Mouse (Mus musculus): ENCODE data around the gene Thtpa. TPM values are rescaled to one million over a fixed set of nuclear protein-coding genes. Genes with fewer than 3 reads are reported as not detected.

Gene Thtpa
- polyA plus RNA-seq, 1 experiment = 0.02 TPM

- H3K4me3 ChIP-seq (replicated peaks) = no peak overlapping the region
- TF ChIP-seq GATA1 (IDR thresholded peaks at IDR 0.05; ENCODE audit: low read length) = no peak
- TF ChIP-seq TAL1 (IDR thresholded peaks at IDR 0.05; ENCODE audit: low read length) = no peak
- H3K9me3 ChIP-seq (ENCODE audit: control insufficient read depth, low read length) = no peaks in the 10 kb centered on the region; the same call in 1 of the 2 replicates
- peaks cover 57% of the 10 kb centered on the region for H3K36me3 ChIP-seq (ENCODE audit: control insufficient read depth)
- peaks cover 42% of the 10 kb centered on the region for H3K4me1 ChIP-seq (ENCODE audit: control insufficient read depth)
- peaks cover 23% of the 10 kb centered on the region for H3K27me3 ChIP-seq (ENCODE audit: control insufficient read depth)
Observed at GRCm38 (mm10) chr14:55076224-55076623, 18.4 kb upstream of the Thtpa start.

DNA sequence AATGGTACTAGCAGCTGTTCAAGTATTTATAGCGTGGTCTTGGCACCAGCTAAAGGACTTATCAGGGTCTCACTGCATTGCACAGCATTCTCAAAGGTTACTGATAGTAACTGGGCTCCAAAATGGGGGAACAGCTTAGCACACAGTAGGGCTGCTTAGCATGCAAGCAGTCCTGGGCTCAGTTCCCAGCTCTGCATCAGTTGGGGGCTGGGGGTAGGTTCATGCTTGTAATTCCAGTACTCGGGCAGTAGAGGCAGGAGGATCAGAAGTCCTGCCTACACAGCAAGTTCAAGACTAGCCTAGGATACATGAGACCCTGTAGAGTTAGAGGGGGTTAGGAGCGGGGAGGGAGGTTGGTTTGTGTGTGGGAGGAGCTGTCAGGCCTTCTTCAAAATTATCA lies 17.6 kb upstream of the Thtpa start:
- no peak overlapping the region for H3K4me3 ChIP-seq (replicated peaks)
- TF ChIP-seq TAL1 (IDR thresholded peaks at IDR 0.05; ENCODE audit: low read length) = no peak
- H3K27me3 ChIP-seq (ENCODE audit: control insufficient read depth) = peaks cover 23% of the 10 kb centered on the region
- H3K4me1 ChIP-seq (ENCODE audit: control insufficient read depth) = peaks cover 36% of the 10 kb centered on the region
- peaks cover 51% of the 10 kb centered on the region for H3K36me3 ChIP-seq (ENCODE audit: control insufficient read depth)
- no peaks in the 10 kb centered on the region; the same call in 1 of the 2 replicates for H3K9me3 ChIP-seq (ENCODE audit: control insufficient read depth, low read length)

- Histone ChIP-seq H3K9me3 (ENCODE audit: control insufficient read depth, low read length) (no peaks in the 10 kb centered on the region; the same call in 1 of the 2 replicates), H3K4me3 (replicated peaks) (no peak overlapping the region), H3K4me1 (ENCODE audit: control insufficient read depth) (peaks cover 34% of the 10 kb centered on the region), H3K27me3 (ENCODE audit: control insufficient read depth) (peaks cover 23% of the 10 kb centered on the region), H3K36me3 (ENCODE audit: control insufficient read depth) (peaks cover 43% of the 10 kb centered on the region)
- TF ChIP-seq GATA1 (IDR thresholded peaks at IDR 0.05; ENCODE audit: low read length) = no peak
- no peak for TF ChIP-seq TAL1 (IDR thresholded peaks at IDR 0.05; ENCODE audit: low read length)
Observed at GRCm38 (mm10) chr14:55077481-55078365, 16.9 kb upstream of the Thtpa start.

DNA sequence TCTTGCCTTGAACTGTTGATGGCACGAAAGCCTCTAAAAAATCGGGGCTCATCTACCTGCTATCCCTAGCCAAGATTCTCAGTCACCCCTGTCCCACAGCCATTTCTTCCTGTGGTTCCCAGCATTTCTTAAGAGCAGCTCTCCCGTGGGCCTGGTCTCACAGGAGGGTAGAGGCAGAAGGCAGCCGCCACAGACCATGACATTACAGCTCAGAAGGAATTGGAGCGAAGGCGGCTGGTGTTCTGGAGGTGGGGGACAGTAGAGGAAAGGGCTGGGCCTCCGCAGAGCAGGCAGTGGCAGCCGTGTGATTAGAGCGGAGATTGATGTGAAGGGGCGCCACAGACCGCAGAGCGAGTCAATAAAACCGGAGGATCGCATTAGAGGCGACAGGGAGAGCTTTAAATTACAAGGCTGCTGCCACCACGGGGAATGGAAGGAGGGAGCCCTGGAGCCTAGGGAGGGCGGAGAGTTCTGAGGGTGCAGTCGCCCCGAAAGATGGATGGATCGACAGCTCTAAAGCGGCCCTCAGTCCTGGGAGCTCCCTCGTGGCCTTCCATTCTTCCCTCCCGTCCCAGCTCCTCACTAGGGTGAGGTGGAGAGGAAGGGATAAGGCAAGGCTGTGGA lies 16.1 kb upstream of the Thtpa start:
- Histone ChIP-seq H3K4me3 (replicated peaks) (no peak overlapping the region), H3K27me3 (ENCODE audit: control insufficient read depth) (peaks cover 23% of the 10 kb centered on the region)
- TF ChIP-seq GATA1 (IDR thresholded peaks at IDR 0.05; ENCODE audit: low read length) = no peak
- no peak for TF ChIP-seq TAL1 (IDR thresholded peaks at IDR 0.05; ENCODE audit: low read length)

GRCm38 (mm10) chr14:55079214-55079970 lies 15.2 kb upstream of the Thtpa start:
- Histone ChIP-seq H3K4me1 (ENCODE audit: control insufficient read depth) (peaks cover 33% of the 10 kb centered on the region), H3K36me3 (ENCODE audit: control insufficient read depth) (peaks cover 27% of the 10 kb centered on the region), H3K27me3 (ENCODE audit: control insufficient read depth) (peaks cover 23% of the 10 kb centered on the region), H3K4me3 (replicated peaks) (no peak overlapping the region), H3K9me3 (ENCODE audit: control insufficient read depth, low read length) (no peaks in the 10 kb centered on the region)
- peak; percentile 77 for TF ChIP-seq GATA1 (IDR thresholded peaks at IDR 0.05; ENCODE audit: low read length)
- no peak for TF ChIP-seq TAL1 (IDR thresholded peaks at IDR 0.05; ENCODE audit: low read length)

More for the DNA sequence above, 16.1 kb upstream of the Thtpa start:
- Histone ChIP-seq H3K36me3 (ENCODE audit: control insufficient read depth) (peaks cover 36% of the 10 kb centered on the region), H3K4me1 (ENCODE audit: control insufficient read depth) (peaks cover 33% of the 10 kb centered on the region), H3K9me3 (ENCODE audit: control insufficient read depth, low read length) (no peaks in the 10 kb centered on the region; the same call in 1 of the 2 replicates)

DNA sequence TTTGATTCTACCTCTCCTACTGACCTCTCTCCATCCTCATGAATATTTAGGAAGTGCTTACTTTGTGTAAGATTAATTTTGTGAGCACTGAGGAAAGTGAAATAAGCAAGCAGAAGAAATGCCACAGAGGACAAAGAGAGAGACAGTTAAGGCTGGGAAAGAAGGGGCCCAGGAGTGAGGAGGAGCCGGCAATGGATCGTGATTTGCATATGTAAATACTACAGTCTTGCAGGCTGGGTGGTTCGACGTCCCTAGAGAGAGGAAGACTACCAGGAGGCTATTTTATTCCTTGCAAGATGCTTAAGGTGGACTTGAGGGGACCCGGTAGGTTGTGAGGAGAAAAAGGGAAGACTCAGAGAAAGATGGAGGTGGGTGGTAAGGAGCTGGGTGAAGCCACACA lies 13.5 kb upstream of the Thtpa start:
- TF ChIP-seq GATA1 (IDR thresholded peaks at IDR 0.05; ENCODE audit: low read length) (no peak), TAL1 (IDR thresholded peaks at IDR 0.05; ENCODE audit: low read length) (no peak)
- Histone ChIP-seq H3K36me3 (ENCODE audit: control insufficient read depth) (peaks cover 12% of the 10 kb centered on the region), H3K4me3 (replicated peaks) (no peak overlapping the region), H3K27me3 (ENCODE audit: control insufficient read depth) (peaks cover 23% of the 10 kb centered on the region), H3K4me1 (ENCODE audit: control insufficient read depth) (peaks cover 41% of the 10 kb centered on the region), H3K9me3 (ENCODE audit: control insufficient read depth, low read length) (no peaks in the 10 kb centered on the region)

DNA sequence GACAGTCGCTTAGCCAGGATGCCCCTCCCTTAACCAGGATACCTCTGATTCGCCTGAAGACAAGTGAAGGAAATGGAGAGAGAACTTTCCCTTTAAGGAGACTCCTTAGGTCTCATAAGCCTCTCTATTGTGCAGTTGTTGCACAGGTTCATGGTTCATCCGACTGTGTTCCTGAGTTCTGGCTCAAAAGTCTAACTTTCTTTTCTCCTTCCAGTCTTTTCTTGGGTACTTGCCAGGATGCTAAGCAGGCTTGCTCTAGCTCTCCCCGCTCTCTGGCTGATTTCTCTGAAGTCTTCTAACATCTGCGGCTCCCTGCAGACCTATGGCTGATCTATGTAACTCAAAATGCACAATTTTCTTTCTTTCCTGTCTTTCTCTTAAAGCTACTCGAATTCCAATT lies 11.1 kb upstream of the Thtpa start:
- Histone ChIP-seq H3K4me1 (ENCODE audit: control insufficient read depth) (peaks cover 24% of the 10 kb centered on the region), H3K9me3 (ENCODE audit: control insufficient read depth, low read length) (no peaks in the 10 kb centered on the region), H3K36me3 (ENCODE audit: control insufficient read depth) (peaks cover 7% of the 10 kb centered on the region), H3K4me3 (replicated peaks) (no peak overlapping the region), H3K27me3 (ENCODE audit: control insufficient read depth) (peaks cover 6% of the 10 kb centered on the region)
- no peak for TF ChIP-seq GATA1 (IDR thresholded peaks at IDR 0.05; ENCODE audit: low read length)

GRCm38 (mm10) chr14:55085324-55086008 lies 9.1 kb upstream of the Thtpa start:
- H3K36me3 ChIP-seq (ENCODE audit: control insufficient read depth) = no peaks in the 10 kb centered on the region
- H3K4me1 ChIP-seq (ENCODE audit: control insufficient read depth) = peaks cover 8% of the 10 kb centered on the region
- no peak for TF ChIP-seq TAL1 (IDR thresholded peaks at IDR 0.05; ENCODE audit: low read length)
- no peak for TF ChIP-seq GATA1 (IDR thresholded peaks at IDR 0.05; ENCODE audit: low read length)
- no peak overlapping the region for H3K4me3 ChIP-seq (replicated peaks)
- peaks cover 11% of the 10 kb centered on the region for H3K27me3 ChIP-seq (ENCODE audit: control insufficient read depth)
- H3K9me3 ChIP-seq (ENCODE audit: control insufficient read depth, low read length) = no peaks in the 10 kb centered on the region

Measured in erythroblast, embryonic 14.5 days (primary cell).